Mouse (Mus musculus) ES-CJ7 (cell line): ENCODE results near the gene Sgce.

Experiments
- DNase-seq: peaks from one replicate; pipeline ENCODE4 v3.0.0; 2011; ENCODE audit warnings: low read depth, low spot score

Gene Sgce

DNA sequence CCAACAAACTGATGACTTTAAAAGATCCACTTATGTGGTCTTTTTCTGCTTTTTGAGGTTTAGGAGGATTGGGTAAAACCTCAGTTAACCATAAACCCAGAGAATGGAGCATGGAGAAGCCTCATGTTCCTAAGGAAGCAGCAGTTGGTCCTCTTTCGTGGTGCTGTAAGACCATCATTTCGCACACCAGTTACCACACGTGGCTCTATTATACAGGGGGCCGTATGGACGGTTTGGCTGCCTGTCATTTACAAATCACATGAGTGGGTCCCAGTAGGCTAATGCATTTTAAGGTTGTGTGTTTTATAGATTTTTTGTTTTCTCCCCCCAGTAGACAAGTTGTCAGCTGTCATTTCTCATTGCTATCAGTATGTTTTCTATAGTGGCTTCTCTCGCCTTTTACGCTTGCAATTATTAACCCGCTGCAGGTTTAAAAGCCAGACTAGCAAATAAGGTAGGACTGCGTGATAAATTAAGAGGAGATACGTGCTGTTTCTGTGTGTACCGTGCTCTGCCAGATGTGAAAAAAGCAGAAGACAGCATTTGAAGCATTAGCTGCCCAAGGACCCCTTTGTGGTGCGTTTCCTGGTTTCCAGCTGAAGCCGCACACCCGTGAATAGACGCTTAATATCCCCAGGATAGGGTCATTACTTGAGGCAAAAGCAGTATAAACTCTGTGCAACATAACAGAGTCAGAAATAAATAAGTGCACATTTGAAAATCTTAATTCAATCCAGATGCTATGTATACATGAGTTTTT lies 22.8 kb downstream of the Sgce start:
- DNase-seq, result no peak

DNA sequence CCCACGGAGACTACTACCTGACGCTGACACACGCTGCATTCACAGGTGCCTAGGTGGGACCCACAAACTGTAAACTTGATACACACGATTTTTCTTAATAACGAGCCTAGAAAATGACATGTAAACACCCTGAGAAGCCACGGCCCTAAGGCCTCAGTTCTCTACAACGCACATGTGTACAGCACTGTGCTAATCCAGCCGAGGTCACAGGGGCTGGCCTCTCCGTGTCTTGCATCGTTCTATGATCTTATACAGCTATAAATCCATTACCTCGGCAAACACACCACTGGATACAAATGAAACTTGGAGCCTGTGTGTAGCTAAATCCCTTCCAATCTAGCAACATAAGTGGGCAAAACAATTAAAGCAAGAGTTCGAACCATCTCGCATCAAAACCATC lies 24.3 kb downstream of the Sgce start:
- no peak for DNase-seq

GRCm38 (mm10) chr6:4722142-4722541 lies 24.9 kb downstream of the Sgce start:
- DNase-seq, result no peak

DNA sequence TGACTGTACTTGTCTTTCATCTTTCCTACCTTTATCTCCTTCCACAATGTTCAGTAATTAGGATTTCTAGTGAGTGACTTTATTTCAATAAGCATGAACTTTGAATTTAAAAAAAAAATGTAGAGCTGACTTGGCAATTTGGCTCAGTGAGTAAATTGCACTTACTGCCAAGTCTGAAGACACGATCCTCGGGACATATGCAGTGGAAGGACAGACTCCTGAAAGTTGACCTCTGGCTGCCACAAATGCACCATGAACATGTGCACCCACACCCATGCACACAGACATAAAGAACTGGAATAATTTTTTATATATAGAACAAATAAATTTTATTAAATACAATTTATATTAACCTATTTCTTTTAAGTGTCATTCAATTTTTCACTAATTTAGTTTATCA lies 29.7 kb downstream of the Sgce start:
- no peak for DNase-seq

GRCm38 (mm10) chr6:4716171-4716570 lies 30.8 kb downstream of the Sgce start:
- no peak for DNase-seq

DNA sequence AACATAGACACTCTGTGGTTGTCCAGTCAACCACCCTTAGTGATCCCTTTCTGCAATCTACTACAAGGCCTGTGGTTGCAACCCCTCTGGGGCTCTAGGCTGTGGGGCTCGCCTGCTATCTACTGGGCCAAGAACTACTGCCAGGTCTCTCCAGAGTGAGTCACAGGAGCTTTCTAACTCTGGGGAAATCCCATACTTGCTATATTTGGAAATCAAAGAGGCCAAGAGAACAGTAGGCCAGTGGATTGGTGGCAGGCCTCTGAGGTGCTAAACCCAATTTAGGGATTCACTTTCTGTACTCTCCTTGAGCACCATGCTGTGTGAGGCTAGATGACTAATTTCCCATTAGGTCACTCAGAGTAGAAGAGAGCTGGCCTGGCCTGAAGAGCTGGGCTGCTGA lies 38.0 kb downstream of the Sgce start:
- no peak for DNase-seq

DNA sequence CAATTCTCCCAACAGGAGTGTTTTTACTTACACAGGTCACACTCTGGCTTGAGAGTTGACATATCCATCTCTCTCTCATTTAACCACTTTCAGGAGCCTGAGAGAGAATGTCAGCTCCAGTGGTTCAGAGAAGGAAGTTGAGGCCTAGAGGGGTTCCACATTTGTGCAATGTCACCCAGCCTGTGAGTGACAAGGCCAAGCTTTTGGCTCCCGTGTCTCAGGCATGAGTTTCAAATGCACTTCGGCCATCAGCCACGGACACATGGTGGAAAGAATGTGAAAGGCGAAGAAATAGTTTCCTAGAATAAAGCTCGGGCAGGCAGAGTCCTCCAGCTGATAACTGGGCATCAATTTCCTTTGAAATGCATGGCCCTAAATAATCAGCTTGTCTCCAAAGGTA lies 40.6 kb downstream of the Sgce start:
- DNase-seq, result no peak

DNA sequence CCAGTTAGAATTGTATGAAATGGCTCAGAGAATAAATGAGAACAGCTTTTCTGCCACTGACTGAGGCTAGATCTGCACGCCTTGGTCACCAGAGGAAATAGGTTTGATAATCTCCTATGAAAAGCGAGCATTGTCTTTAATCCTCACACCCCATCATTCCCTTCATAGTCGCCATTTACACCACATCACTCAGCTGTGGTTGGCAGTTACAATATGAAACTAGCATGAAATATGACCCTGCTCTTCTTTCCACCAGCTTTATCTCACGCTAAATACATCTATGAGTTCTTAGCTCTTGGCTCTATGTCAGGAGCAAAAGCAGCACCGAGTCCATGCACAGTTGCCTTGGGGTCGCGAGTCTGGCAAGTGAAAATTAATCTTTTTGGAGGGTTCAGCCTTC lies 43.1 kb downstream of the Sgce start:
- DNase-seq, result no peak

DNA sequence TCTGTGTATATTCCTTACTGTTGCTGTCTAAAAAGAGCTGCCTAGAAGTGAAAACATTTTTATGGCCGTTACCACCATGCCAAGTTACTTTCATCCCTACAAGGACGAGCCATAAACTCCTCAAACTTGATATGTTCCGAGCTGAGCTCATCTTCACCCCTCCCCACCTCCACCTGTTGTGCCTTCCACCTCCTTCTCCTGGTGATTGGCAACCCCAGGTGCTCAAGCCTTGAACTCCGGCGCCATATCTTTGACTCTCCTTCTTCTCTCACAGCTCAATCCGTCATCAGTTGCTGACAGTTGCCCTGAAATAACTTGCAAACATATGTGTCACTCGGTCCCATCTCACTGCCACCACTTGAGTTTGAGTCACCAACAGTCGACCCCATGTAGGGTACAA lies 45.4 kb downstream of the Sgce start:
- no peak for DNase-seq

- no peak for DNase-seq
These were observed 51.2 kb downstream of the Sgce start for GRCm38 (mm10) chr6:4695778-4696177.

- no peak for DNase-seq
These were observed 52.3 kb downstream of the Sgce start for GRCm38 (mm10) chr6:4694672-4695231.

DNA sequence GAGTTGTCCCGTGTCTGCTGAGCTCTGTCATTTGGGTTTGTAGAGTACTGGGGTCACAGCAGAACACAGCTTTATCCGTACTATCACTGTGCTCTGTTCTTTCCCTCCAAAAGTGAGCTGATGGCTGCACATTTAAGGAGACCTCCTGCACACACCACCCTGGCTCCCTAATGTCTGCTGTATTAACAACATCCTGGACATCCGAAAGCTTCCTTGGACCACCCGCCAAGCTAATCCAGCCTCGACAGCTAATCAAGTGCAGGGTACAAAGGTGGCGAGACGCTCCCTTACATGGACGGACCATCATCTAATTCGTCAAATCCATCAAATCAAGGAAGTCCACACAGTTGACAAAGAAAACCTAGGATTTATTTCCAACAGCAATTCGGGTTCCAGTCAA lies 53.5 kb downstream of the Sgce start:
- DNase-seq, result no peak

DNA sequence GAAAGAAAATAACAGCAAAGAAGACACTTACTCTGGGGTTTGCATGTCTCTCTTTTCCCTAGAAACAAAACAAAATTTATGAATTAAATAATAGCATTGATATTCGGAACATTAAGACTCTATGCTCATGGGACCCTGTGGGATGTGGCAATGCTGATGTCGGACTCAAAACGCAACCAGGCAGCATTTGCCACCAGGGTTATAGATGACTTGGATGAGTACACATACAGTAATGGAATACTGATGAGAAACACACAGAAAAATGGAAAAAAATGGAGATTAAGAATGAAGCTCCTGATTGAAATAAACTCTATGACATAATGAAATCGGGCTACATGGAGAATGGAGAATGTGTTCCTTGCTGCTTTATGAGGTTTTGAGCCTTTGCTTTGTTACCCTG lies 56.6 kb downstream of the Sgce start:
- no peak for DNase-seq

- DNase-seq, result peak; percentile 66
These were observed 62.2 kb downstream of the Sgce start for GRCm38 (mm10) chr6:4684706-4685340.

GRCm38 (mm10) chr6:4680576-4680975 lies 66.4 kb downstream of the Sgce start:
- DNase-seq, result no peak

DNA sequence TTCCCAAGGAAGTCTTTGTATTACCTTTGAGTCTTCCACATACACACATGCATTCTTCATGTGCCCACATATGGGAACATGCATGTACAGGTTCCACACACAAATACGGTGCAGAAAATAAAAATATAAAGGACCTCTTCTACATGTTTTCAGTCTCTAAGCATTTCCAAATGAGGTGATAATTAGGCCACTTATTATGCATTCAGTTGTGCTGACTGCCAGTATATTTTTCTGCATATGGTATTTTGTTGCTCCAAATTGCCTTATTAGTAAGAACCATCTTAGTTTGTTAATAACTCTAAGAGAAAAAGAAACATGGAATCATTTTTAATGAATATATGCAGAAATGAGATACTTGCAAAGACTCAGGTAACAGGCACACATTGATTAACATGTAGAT lies 67.0 kb downstream of the Sgce start:
- DNase-seq, result no peak

DNA sequence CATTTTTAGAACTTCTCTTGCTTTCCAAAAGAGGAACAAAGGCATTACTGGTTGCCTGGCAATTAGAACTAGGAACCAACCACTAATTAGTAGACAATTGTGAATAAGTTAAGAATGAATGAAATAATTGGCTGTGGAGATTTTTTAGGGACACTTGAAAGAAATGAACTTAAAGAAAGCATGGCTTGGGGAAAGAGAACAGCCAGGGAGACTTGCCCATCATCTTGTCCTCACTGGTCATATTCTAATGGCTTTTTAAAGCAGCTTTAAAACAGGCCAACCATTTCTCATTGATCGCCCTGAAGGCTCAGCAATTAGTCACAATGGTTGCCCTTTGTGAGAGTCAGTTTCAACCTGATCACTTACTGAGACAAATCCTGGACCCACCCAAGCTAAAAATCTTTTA lies 69.6 kb downstream of the Sgce start:
- DNase-seq, result peak; percentile 83

- DNase-seq, result no peak
These were observed 81.9 kb downstream of the Sgce start for GRCm38 (mm10) chr6:4665154-4665553.

- DNase-seq, result no peak
These were observed 82.7 kb downstream of the Sgce start for GRCm38 (mm10) chr6:4664313-4664712.

DNA sequence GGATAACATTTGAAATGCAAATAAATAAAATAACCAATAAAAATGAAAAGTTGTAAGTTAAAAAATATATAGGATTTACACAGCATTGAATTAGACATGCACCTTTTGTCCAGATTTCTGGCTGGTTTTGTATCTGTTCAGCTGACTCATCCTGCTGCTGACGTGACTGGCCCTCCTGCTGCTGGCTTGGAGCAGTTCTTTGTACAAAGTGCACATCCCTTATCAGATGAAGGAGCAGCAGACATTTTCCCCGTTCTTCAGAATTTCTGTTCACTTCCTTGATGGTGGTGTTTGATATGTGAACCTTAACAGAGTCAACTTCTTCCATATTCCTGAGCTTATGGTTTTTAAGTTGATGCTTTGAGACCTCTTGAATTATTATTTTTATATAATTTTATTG lies 83.5 kb downstream of the Sgce start:
- DNase-seq, result no peak

DNA sequence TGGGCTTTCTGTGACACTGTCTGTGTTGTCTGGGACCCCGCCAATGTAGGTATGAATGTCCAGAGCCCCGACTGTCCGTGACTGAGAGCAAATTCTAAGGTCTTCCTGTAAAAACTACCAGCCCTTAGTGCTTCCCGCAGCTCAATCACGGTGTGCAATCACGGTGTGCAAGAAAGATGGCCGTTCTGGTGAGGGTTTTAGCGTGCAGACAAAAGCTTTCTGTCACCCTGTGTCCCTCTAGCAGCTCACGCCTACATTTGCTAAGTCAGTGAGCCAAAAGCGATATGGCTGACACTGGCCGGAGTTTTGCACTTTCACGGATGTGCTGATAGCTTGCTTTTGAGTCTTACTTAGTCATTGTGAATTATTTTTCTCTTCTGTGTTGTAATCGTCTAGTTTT lies 88.1 kb downstream of the Sgce start:
- DNase-seq, result peak; percentile 64

DNA sequence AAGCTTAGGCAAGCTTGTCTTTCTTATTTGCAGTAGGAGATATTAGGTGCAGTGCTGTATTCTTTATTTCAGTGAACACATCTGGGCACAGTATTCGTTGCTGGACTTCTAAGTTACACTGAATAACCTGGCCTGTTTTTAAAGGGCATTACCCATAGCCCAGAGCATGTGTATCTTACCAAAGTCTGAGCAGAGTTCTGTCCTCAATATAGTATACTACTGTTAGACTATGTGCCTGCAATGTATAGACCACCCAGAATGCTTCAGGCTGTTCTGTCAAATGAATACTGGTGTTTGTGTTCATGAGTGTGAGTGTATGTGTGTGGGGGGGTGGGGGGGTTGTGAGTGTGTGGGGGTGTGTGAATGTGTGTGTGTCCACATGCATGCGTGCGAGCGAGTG lies 91.1 kb downstream of the Sgce start:
- no peak for DNase-seq

GRCm38 (mm10) chr6:4655466-4655865 lies 91.5 kb downstream of the Sgce start:
- DNase-seq, result no peak
